8 mouse cellular contexts compared by ENCODE assay signal in genomic region chr10:60696975-60697374, GRCm38 (mm10). TPM values are rescaled to one million over a fixed set of nuclear protein-coding genes. Genes with fewer than 3 reads are reported as not detected.
DNase-seq lines count a peak whose midpoint lies in the region; ATAC-seq and TF ChIP-seq lines count a peak whose summit lies in the region.

No protein-coding gene starts in this region.

- no peaks in the 10 kb centered on the region for H3K4me1 ChIP-seq in kidney, postnatal 0 days (replicated peaks; ENCODE audit: insufficient read depth, low read length)

- H3K9me3 ChIP-seq in kidney, postnatal 0 days (replicated peaks; ENCODE audit: low read length), result no peaks in the 10 kb centered on the region

- WGBS in kidney, postnatal 0 days, result 10% methylated on average over 5 of the region's 5 CpGs

- H3ac ChIP-seq in C2C12 (ENCODE audit: control insufficient read depth, insufficient read length, low read depth), result no peak overlapping the region

- peak; percentile 68 for DNase-seq in R1 (ENCODE audit: low read depth, low spot score)
- peak; percentile 68 to 76 for DNase-seq in cerebellum, postnatal 14 days
- peak; percentile 74 for DNase-seq in gastrocnemius, adult 2 months
- peak; percentile 67 for DNase-seq in kidney, postnatal 0 days (ENCODE audit: low spot score)
- peak; percentile 38 to 51 for DNase-seq in lung, adult 18-20 months
- peak; percentile 48 for DNase-seq in retina, postnatal 7 days (ENCODE audit: low read depth, low spot score)
- DNase-seq in thymus, postnatal 4 days, result peak; percentile 91

- no peaks in the 10 kb centered on the region for H3K79me2 ChIP-seq in C2C12 (ENCODE audit: control insufficient read depth, insufficient read depth)

- ATAC-seq in kidney, postnatal 0 days (replicated peaks; ENCODE audit: low FRiP score, low read depth), result no peak; the same call in 1 of the 2 replicates

- H3K79me3 ChIP-seq in C2C12 (ENCODE audit: low read depth), result no peaks in the 10 kb centered on the region

- H3K4me3 ChIP-seq in C2C12 (ENCODE audit: insufficient read depth, poor library complexity, severe bottlenecking), result no peak overlapping the region
- no peak overlapping the region for H3K4me3 ChIP-seq in gastrocnemius, adult 2 months
- H3K4me3 ChIP-seq in kidney, postnatal 0 days (replicated peaks; ENCODE audit: low read depth, low read length), result no peak overlapping the region

- no peaks in the 10 kb centered on the region for H3K36me3 ChIP-seq in C2C12 (ENCODE audit: control insufficient read depth, insufficient read depth)
- no peaks in the 10 kb centered on the region for H3K36me3 ChIP-seq in kidney, postnatal 0 days (ENCODE audit: insufficient read depth, low read length)

- intact Hi-C loops in gastrocnemius, adult 2 months (cut with DNase I), result loop anchor here (2.0 to 5.0 kb wide), 3 partner anchors 278 to 390 kb away; no protein-coding TSS in a partner anchor

- H3K9ac ChIP-seq in kidney, postnatal 0 days (ENCODE audit: low read depth, low read length), result no peak overlapping the region

- no peak overlapping the region for H3K4me2 ChIP-seq in kidney, postnatal 0 days (ENCODE audit: low read length)

- H3K27ac ChIP-seq in gastrocnemius, adult 2 months, result no peak overlapping the region
- H3K27ac ChIP-seq in kidney, postnatal 0 days, result no peak overlapping the region

- peak; percentile 95 for TF ChIP-seq CTCF in C2C12 (IDR thresholded peaks at IDR 0.05; ENCODE audit: control insufficient read depth, insufficient read depth, insufficient read length)
- peak; percentile 97 for TF ChIP-seq CTCF in gastrocnemius, adult 2 months (IDR thresholded peaks at IDR 0.05)
- peak; percentile 87 for TF ChIP-seq CTCF in kidney, postnatal 0 days (IDR thresholded peaks at IDR 0.05; ENCODE audit: low read depth)

- H3K27me3 ChIP-seq in C2C12 (ENCODE audit: control insufficient read depth, insufficient read depth, insufficient read length), result peaks cover 42% of the 10 kb centered on the region
- no peaks in the 10 kb centered on the region for H3K27me3 ChIP-seq in kidney, postnatal 0 days (ENCODE audit: insufficient read depth, low read length)

TF ChIP-seq in C2C12, 6 proteins besides CTCF, POLR2A, EP300 and RAD21:
- no peak for TF ChIP-seq MAX (IDR thresholded peaks at IDR 0.05)
- no peak for TF ChIP-seq MYOG (IDR thresholded peaks at IDR 0.05; ENCODE audit: control insufficient read depth, extremely low read depth, insufficient read length)
- TF ChIP-seq CEBPB (IDR thresholded peaks at IDR 0.05; ENCODE audit: low read depth), result no peak
- no peak for TF ChIP-seq USF1 (IDR thresholded peaks at IDR 0.05; ENCODE audit: low read depth)
- TF ChIP-seq FOSL1 (IDR thresholded peaks at IDR 0.05; ENCODE audit: insufficient read depth, low read length, poor library complexity, severe bottlenecking), result no peak
- TF ChIP-seq MYOD1 (IDR thresholded peaks at IDR 0.05; ENCODE audit: control insufficient read depth, insufficient read length, low read depth), result no peak
TF ChIP-seq in C2C12: peak in this region for 0.

RNA-seq across cellular contexts. Expression of gene Cdh23, which starts 0.7 kb away (rescaled TPM):
- polyA plus RNA-seq in C2C12 (2012; fragmentation: generic; extraction: Trizol), result 0.19 TPM
- 1 to 10 TPM; 1.8 to 2.8 TPM for total RNA-seq in gastrocnemius, adult 2 months (2021)
- polyA plus RNA-seq in kidney, postnatal 0 days (2015; fragmentation: Nextera tagmentation; extraction: Ambion mirVana), result 0.25 and 0.28 TPM in 2 replicates

RNA-seq across cellular contexts. Expression of gene Slc29a3, which starts 55.6 kb away (rescaled TPM):
- 4.4 TPM for polyA plus RNA-seq in C2C12 (2012; fragmentation: generic; extraction: Trizol)
- 1 to 10 TPM; 1.4 to 2.7 TPM for total RNA-seq in gastrocnemius, adult 2 months (2021)
- 17.8 and 19.6 TPM in 2 replicates for polyA plus RNA-seq in kidney, postnatal 0 days (2015; fragmentation: Nextera tagmentation; extraction: Ambion mirVana)
